Mouse (Mus musculus) gastrocnemius, adult 18-20 months (tissue): Measurements from ENCODE around the gene Gm9936. TPM values are rescaled to one million over a fixed set of nuclear protein-coding genes. Genes with fewer than 3 reads are reported as not detected.
"Not testable (repeated sequence)": the region's sequence is repeated elsewhere in the genome, so short reads cannot be mapped to it uniquely, and the experiment has no call there.

ENCODE experiments used
- DNase-seq: peaks from one replicate; pipeline ENCODE4 v3.0.0; 2021; ENCODE audit warnings: low spot score
- total RNA-seq, 2 experiments: library from RNA; stranded (reverse); gene quantifications; 2 replicates each; pipeline ENCODE4 v1.2.3; 2021

Gm9936 gene
- total RNA-seq, 2 experiments from 2014 or later = not detected

- not testable (repeated sequence) for DNase-seq
Observed at GRCm38 (mm10) chr5:114840481-114840880, 18.0 kb downstream of the Gm9936 start.

- DNase-seq = no peak
Observed at GRCm38 (mm10) chr5:114836886-114837285, 21.6 kb downstream of the Gm9936 start.

GRCm38 (mm10) chr5:114829740-114830139 is 28.7 kb downstream of the Gm9936 start:
- no peak for DNase-seq

- no peak for DNase-seq
Observed at GRCm38 (mm10) chr5:114827427-114827826, 31.1 kb downstream of the Gm9936 start.

GRCm38 (mm10) chr5:114825978-114826691 is 32.3 kb downstream of the Gm9936 start:
- no peak for DNase-seq

- DNase-seq = peak; percentile 34
Observed at GRCm38 (mm10) chr5:114824197-114824596, 34.3 kb downstream of the Gm9936 start.

- DNase-seq = peak; percentile 31
Observed at GRCm38 (mm10) chr5:114822796-114823688, 35.4 kb downstream of the Gm9936 start, which contains the start of gene 1500011B03Rik. TSS of gene 1500011B03Rik (minus strand) at chr5:114823468.

GRCm38 (mm10) chr5:114818124-114818523 is 40.4 kb downstream of the Gm9936 start:
- DNase-seq = no peak

GRCm38 (mm10) chr5:114816599-114816998 is 41.9 kb downstream of the Gm9936 start:
- no peak for DNase-seq

GRCm38 (mm10) chr5:114813525-114814181 is 44.8 kb downstream of the Gm9936 start:
- DNase-seq = peak; percentile 73

GRCm38 (mm10) chr5:114809826-114810225 is 48.7 kb downstream of the Gm9936 start:
- no peak for DNase-seq

GRCm38 (mm10) chr5:114809181-114809756 is 49.2 kb downstream of the Gm9936 start:
- no peak for DNase-seq

GRCm38 (mm10) chr5:114808385-114808784 is 50.1 kb downstream of the Gm9936 start:
- no peak for DNase-seq

- no peak for DNase-seq
Observed at GRCm38 (mm10) chr5:114807893-114808292, 50.6 kb downstream of the Gm9936 start.

- DNase-seq = no peak
Observed at GRCm38 (mm10) chr5:114807468-114807867, 51.0 kb downstream of the Gm9936 start.

- no peak for DNase-seq
Observed at GRCm38 (mm10) chr5:114807063-114807462, 51.4 kb downstream of the Gm9936 start.

GRCm38 (mm10) chr5:114806636-114807035 is 51.8 kb downstream of the Gm9936 start:
- no peak for DNase-seq
